Mouse (Mus musculus): Measurements from ENCODE around the gene Repin1. TPM values are rescaled to one million over a fixed set of nuclear protein-coding genes. Genes with fewer than 3 reads are reported as not detected.

Gene Repin1
- 10 to 100 TPM; 55.0 to 58.6 TPM for total RNA-seq (2021)
- long read RNA-seq, experiment 1, transcript Repin1-201 (3 exons, 3,145 nt): major isoform, 8 of 43 reads
- long read RNA-seq, experiment 1, partial matches to known transcripts: 5 of 43 reads
- long read RNA-seq, experiment 1, other reads (novel, unspliced or antisense): 22 of 43 reads
- long read RNA-seq, experiment 2, transcript Repin1-201 (3 exons, 3,145 nt): major isoform, 11 of 42 reads
- long read RNA-seq, experiment 2, partial matches to known transcripts: 13 of 42 reads
- long read RNA-seq, experiment 2, other reads (novel, unspliced or antisense): 8 of 42 reads

DNA sequence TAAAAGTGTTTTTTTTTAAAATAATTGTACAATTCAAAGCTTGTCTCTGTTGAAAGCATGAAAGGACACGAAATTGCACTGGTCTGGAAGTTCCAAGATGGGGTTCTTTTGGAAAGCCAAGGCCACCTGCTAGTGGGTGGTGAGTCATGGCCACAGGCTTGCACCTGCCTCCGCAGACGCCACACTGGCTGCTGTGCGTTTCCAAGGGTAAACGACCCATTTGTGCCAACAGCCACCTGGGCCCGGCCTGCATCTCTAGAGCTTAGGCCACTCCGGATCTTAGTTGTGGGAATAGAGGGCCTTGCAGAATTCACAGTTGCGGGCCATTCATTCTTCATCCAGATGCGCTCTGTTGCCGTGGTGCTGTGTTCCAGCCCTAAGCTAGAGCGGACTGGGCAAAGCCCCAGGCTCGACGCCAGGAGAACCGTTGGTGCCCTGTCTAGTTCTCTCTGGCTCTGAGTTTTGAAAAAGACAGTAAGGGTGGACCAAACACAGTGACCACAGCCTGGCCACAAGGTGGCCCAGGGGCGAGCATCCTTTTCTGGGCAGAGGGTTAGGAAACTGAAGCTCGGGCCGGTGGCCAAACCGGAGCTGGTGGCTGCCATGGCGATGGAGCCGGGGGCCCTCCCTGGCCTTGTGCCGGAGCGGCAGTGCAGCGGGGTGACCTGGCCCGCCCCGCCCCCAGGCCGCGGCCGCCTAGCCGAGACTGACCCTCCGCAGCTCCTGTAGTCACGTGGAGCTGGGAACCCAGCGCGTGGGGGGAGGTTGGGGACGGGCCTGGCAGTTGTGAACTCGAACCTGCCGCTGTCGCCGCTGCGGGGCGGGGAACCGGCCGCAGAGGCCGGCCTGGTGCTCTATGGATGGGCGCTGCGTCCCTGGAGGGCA is at the start of gene Repin1, which contains the start of gene Gm44965:
Gene Repin1, plus strand, starts transcription at position 726 of the 885 bp plus-strand sequence.
Gene Gm44965, plus strand, starts transcription at position 784 of the 885 bp plus-strand sequence.
- peak; percentile 92 to 95 for DNase-seq (ENCODE audit: low spot score in 2 of 2)

DNA sequence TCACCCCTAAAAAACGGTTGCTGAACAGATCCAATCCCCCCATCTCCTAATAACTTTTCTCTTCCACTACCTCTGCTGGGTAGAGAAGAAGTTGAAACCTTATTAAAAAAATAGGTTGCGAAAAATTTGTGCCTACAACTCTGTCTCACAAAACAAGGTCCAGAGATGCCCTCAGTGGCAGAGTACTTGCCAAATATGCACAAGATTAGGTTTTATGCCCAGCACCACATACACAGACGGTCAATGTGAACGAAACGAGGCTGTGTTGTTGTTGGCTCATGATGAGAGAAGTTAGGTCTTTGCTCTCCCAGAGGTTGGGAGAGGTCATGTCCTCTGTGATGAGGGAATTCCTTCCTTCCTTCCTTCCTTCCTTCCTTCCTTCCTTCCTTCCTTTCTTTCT is 48.4 kb upstream of the Repin1 start:
- no peak for DNase-seq (ENCODE audit: low spot score in 2 of 2)

DNA sequence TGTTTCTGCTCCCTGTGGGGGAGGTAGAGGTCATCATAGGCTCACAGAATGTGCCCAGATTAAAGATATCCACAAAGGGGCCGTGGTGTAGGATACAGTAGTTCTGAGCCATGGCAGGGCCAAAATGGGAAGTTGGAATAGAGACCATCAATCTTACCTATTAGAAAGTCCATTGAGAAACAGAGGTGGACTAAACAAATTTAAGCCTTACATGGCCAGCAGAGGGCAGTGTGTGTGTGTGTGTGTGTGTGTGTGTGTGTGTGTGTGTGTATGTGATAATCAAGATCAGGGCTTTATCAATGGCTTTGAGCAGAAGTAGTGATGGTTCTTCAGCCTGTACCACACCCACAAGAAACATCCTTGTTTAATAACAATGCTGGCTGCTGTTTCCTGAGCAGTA is 47.4 kb upstream of the Repin1 start:
- peak in 1 of 2 experiments; percentile 51 for DNase-seq (ENCODE audit: low spot score in 2 of 2)

DNA sequence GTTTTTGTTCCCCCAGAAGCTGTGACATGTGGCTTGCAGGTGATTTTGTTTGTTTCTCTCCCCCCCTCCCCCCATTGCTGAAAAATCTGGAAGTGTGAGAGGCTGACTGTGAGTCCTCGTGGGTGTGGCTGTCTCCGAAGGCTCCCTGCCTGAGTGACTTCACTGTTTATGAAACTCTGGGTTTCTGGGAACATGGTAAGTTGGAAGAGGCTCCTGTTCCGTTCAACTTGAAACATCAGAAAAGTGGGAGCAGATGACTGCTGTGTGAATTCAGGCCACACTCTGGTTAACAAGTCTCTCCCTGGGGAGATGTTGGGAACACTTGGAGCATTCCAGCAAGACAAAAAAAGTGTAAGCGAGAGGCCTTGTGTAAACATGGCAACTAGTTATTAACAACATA is 46.8 kb upstream of the Repin1 start:
- DNase-seq (ENCODE audit: low spot score in 2 of 2): no peak

DNA sequence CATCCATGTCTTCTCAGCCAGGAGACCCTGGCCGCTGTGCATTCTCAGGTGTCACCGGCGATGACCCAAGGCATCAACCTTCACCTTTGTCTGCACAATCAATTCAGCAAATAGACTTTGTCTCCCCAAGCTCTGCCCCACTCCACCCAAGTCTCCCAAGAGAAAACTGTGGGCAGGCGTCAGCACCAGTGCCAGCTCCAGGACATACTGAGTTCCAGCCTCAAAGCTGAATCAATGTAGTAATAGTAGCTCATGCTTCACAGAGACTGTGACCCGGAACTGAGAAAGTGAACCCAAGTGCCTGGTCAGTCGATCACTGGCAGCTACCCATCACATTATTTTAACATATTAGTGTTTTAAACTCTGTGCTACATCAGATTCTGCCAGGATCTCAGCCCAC is 45.4 kb upstream of the Repin1 start:
- DNase-seq (ENCODE audit: low spot score in 2 of 2): no peak

DNA sequence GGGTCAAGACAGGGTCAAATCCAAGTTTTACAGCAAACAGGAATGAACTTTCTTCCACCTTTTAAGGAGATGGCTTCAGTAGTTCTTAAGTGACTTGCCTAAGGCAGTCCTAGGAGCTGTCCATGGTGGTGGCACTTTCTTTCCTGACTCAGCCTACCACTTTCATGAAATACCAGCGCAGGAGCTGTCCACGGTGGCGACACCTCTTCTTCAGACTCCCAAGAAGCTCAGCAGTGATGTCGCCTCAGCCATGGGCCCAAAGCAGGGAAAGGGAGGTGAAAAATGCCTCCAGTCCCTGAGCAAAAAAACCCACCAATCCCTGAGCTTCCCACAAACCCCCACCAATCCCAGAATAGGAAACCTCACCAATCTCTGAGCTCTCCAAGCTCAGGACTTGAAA is 40.8 kb upstream of the Repin1 start:
- no peak for DNase-seq (ENCODE audit: low spot score in 2 of 2)

DNA sequence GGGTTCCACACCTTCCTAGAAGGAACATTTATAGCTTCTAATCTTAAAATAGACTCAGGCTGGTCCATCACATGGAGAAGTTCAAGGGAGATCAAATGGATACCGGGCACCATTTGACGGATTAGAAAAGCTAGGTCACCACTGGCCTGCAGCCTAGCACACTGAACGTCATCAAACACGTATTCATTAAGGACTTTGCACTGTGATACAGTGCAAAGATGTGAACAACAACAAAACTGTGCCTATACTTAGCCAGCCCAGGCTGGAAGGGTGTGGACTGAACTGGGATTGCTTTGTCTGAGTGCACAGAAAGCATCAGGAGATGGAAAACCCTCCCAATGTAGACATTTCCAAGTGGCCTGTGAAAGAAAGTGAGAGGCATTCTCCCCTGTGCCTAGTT is 39.9 kb upstream of the Repin1 start:
- DNase-seq (ENCODE audit: low spot score in 2 of 2): no peak

DNA sequence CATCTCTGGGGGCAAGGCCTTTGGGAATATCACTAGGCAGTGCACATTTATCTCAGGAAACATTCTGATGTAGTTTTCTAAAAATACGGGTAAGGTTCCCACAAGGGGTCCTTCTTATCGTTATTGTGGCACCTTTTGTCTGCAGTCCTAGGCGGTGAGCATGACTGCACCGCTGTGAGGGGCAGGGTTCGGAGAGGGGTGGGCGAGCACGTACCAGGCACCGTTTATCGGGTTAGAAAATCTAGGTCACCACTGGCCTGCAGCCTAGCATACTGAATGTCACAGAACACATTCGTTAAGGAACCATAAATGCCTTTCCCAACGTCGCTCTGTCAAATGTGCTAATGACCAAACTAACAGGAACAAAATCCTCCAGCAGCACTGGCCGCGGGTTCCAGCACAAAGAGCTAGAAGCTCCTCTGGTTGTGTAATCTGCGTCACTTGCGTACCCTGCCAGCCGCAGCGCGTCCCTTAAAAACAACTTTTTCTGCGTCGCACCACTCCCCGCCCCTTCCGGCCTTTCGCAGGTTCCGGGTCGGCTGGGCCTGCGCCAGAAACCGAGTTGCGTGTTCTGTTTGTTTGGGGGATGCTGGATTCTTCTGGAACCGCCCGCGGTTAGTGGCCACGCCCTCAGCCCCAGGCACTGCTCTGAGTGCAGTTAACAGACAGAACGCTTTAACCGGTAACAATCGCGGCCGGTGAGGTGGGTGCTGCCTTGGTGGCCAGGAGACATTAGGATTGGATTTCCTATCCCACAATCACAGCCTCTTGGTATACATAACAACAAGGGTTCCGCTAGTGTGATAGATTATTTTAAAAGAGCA is 39.2 kb upstream of the Repin1 start, which contains the start of gene Lrrc61:
Gene Lrrc61, plus strand, starts transcription at position 517 of the 824 bp plus-strand sequence.
- DNase-seq (ENCODE audit: low spot score in 2 of 2): peak; percentile 97 to 98

DNA sequence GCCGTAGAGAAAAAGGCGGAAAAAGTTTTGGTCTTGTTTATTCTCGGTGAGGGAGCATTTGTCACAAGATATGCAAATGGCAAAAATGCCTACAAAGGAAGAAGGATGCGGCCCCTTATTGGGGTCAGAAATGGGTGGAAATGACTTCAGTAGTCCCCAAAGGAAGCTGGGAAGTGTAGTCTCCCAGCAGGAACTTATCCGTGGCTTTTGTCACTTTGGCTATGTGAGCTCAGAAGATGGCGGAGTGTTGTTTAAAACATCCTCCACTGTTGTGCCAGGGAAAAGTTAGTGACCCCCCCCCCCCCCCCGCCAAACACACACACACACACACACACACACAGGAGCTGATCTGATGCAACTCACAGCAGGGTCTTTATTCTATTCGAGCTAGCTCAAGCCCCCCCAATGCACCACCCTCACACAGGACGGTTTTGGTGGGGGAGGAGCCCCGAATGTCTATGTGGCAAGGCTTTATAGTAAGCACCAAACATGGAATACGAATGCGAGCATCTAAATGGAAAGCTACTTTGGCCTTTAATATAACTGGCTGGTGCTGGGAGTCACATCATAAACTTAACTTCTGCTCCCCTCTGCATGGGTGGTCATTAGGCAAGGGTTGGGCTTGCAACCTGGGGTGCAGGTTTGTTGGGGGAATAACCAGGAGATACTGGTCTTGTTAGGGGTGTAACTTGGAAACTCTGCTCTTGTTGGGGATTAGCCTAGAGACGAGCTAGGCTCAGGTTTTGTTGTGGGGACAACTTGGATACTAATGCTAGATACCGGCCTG is 38.4 kb upstream of the Repin1 start:
- DNase-seq (ENCODE audit: low spot score in 2 of 2): peak; percentile 61 to 62

DNA sequence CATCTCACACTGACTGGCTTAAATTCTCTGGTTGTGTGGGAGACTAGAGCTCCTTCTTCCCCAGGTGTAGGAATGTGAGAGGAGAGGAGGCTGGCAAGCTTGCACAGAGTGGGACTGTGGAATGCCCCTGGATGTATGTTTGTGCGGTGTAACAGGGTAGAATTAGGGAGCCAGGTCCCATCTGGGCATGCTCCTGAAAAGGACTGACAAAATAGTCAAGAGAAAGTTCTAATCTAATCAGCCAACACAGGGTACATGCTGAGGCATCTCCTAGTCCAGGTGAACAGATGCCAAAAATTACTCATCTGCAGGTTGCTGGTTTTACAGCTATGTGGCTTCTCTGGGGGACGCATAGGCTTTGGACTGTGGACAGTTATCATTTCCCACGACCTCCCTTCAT is 37.7 kb upstream of the Repin1 start:
- no peak for DNase-seq (ENCODE audit: low spot score in 2 of 2)

DNA sequence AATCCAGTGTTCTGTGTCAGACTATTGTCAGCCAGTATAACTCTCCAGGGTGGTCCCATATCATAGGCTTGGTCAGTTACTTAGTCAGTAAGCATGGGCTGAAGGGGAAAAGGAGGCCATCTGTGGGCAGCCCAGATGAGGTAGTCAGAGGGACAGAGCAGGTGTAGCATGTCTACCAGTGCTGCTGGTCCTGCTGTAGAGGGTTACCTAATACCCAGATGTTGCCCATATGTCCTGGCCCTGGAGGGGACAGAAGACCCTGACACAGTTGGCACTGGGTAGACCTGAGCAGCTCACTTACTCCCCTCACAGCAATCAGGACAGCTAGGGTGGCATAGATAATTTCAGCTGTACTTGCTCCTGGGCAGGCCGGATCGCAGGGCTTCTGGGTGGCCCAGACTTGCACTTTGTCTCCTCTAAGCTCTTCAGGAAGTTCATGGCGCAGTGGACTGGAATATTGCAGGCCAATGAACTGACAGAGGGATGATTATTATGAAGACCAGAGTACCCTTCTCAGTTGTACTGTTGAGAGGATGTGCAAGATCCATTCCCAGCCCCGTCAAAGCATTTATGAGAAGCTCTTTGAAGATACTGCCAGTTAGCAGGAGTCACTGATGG is 27.9 kb upstream of the Repin1 start:
- no peak for DNase-seq (ENCODE audit: low spot score in 2 of 2)

DNA sequence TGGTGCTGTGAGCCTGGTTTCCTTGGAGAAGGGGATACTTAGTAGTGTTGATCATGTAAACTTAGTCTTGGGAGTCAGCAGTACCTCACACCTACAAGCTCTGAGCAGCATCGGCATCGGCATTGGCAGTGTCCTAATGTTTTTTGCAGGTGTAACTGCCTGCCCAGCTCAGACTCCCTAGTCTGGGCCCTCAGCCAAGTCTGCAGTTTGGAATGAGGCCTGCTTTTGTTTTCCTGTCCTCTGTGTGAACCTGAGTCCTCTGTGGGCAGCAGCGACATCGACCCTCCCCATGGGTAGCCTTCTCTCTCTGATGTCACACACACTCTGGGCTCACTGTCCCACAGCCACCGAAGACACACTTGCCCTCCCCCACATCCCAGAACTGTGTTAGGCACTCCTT is 27.4 kb upstream of the Repin1 start:
- DNase-seq (ENCODE audit: low spot score in 2 of 2): no peak

DNA sequence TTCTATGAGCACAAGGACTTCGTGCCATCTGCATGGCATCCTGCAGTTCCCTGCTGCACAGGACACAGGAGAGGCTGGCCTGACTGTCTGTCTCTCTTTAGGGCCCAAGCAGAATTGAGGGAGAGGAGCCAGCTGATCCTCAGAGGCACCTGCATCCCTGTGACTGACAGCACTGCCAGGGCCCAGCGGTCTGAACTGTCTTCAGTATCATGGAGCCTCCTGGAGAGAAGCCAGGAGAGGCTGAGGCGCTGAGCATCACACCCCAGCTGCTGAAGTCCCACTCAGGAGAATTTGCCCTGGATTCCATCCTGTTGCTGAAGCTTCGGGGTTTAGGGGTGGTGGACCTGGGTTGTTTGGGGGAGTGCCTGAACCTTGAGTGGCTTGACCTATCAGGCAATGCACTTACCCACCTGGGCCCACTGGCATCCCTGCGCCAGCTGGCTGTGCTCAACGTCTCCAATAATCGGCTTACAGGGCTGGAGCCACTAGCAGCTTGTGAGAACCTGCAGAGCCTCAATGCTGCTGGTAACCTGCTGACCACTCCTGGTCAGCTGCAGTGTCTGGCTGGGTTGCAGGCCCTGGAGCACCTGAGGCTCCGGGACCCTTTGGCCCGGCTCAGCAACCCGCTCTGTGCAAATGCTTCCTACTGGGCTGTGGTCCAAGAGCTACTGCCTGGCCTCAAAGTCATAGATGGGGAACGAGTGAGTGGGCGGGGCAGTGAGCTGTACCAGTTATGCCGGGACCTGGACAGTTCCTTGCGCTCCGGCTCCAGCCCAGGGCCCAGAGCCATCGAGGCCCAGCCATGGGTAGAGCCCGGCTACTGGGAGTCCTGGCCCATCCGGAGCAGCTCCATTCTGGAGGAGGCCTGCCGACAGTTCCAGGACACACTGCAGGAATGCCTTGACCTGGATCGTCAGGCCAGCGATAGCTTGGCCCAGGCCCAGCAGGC is 25.4 kb upstream of the Repin1 start:
- DNase-seq (ENCODE audit: low spot score in 2 of 2): no peak

DNA sequence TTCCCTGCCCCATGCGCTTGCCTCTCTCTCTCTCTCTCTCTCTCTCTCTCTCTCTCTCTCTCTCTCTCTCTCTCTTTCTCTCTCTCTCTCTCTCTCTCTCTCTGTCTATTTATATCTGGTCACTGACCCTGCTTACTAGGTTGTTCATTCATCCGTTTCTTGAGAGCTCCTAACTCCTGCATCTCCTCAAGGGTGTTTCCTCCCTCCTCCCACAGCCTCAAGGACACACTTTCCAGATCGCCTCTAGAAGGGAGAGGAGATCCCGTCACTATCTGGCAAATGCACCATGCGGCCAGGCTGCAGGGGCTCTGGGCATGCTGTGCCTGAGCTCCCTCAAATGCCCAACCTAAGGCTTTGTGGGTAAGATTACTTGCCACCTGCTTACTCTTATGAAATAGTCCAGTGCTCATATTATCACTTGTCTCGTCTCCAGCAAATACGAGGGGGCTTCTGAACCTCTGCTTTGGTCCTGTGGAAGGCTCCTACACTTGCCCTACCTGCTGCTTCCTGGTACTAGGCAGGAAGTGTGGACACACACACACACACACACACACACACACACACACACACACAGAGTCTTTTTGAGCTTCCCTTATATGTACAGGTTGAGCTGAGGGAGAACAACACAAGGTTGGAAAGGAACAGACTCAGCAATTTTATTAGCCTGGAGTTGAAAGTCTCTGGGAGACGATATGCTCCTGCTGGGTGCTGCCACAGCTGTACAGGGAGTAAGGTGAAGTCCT is 24.4 kb upstream of the Repin1 start:
- no peak for DNase-seq (ENCODE audit: low spot score in 2 of 2)

DNA sequence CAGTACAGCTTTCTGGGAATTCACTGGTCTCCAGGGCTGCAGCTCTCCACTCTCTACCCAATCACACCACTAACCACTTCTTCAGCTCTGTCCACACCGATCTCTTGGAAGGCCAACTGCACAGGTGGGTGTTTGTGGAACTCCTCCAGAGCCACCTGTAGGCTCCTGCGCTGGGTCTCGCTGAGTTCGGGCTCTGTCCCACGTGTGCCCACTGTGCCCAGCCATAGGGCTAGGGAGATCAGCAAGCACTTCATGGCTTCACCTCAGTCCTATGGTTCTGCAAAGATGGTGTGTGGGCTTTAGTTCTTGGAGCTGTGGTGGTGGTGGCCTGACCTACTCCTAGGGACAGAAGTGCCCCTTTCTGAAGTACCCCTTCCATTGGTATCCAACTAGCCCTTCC is 21.7 kb upstream of the Repin1 start:
- DNase-seq (ENCODE audit: low spot score in 2 of 2): no peak

DNA sequence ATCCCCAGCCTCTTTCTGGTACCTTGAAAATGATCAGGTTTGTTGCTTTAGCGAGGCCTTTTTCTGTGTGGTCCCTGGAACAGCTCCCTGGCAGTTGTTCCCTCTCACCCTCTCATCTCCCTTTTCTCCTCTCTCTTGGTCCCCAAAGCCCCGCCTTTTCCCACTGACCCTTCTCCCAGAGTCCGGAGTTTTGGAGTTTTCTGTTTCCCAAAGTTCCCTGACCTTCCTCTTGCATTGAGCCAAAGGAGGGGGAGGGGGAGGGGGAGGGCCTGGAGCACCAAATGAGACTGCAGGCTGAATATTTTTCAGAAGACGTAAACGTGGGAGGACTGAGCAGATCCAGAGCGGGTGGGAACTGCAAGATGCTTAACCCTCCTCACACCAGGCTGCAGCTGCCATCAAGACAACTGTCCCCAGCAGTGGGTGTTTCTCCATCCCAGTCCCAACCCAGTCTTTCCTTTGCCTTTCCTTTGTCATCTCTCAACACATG is 21.1 kb upstream of the Repin1 start, which contains the start of gene Rarres2:
Gene Rarres2, minus strand, starts transcription at position 218 of the 490 bp plus-strand sequence.
- DNase-seq (ENCODE audit: low spot score in 2 of 2): no peak

DNA sequence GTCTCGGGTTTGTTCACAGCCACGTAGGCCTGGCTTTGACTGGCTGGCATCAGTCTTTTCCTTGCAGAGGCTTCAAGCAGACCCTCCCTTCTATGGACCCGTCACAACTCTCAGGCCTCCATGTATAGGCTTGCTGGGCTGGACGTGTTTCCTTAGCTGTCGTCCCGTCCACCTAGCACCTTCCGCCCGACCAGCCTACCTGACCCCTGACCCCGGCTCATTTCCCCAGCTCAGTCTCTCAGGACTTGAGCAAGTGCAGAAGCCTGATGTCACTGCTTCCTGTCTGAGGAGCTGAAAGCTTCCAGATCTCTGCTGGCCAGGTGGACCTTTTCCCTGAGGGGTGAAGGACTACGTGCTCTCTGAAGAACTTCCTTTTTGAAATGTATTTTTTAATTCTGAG is 20.4 kb upstream of the Repin1 start:
- DNase-seq (ENCODE audit: low spot score in 2 of 2): no peak

DNA sequence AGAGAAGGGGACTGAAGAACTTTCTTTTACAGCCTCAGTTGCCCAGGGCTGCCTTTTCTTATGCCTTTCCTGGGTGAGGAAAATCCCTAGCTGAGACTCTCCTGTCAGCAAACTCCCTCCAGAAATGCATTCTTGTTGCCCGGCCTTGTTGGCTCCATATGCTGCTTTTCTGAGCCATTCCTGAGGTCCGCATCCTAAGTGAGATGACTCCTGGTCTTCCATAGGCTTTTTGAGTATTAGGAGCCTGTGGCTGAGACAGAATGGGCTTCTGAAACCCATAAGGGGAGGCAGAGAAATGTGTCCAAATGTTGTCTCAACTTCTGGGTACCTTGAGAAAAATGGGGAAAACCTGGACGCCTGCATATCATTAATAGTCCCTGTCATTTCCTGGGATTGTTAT is 19.7 kb upstream of the Repin1 start:
- no peak for DNase-seq (ENCODE audit: low spot score in 2 of 2)

Measured in left cerebral cortex, adult 18-20 months (tissue).